Mouse (Mus musculus): Measurements from ENCODE around the gene Trappc3.
"Not testable (repeated sequence)": the region's sequence is repeated elsewhere in the genome, so short reads cannot be mapped to it uniquely, and the experiment has no call there.

Trappc3 gene

DNA sequence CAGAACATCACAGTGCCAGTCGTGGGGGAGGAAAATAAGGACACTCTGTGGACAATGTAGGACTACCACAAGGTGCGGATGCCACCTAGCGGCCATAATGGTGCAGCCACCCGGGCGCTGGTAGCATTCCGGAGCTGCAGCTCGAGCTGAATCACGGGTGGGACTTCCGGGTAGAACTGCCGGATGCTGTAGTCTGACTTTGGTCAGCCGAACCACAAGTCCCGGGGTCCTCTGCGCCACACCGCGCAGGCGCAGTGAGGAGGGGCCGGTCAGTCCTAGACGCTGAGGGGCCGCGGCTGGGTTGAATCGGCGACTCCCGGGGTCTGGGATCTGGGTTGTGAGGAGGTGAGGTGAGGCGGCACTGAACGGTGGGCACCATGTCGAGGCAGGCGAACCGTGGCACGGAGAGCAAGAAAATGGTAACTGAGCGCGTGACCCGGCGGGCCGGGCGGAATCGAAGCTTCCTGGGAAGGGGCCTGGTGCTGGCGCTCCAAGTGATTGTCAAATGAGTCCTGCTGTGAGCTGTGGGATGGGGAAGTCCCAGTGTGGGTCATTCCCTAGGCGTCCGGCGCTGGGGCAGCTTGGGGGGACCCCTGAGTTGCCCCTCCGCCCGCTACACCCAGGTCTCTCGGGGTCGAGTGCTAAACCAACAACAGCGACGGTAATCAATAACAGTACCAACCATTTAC is at the start of gene Trappc3:
TSS of gene Trappc3 (plus strand) at position 207 of the 689 bp plus-strand sequence.
- peak; percentile 96 for DNase-seq (ENCODE audit: extremely low spot score, low read depth, low spot score)

DNA sequence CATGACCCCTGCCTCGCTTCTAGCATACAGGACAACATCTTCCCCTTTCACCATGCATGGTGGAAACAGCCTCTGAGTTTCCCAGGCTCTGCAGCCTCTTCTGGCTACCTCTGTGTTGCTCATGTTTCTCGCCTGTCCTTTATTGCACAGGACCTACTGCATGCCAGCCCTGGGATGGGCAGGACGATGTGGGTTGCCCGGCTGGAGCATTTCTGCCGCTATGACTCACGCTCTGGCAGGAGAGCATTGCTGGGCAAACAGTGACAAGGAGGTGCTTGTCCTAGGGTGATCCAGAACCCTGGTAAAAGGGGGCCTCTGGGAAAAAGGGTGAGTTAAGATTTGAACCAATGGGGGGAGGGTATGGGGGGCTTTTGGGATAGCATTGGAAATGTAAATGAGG is 44.4 kb upstream of the Trappc3 start:
- DNase-seq (ENCODE audit: extremely low spot score, low read depth, low spot score), result no peak

DNA sequence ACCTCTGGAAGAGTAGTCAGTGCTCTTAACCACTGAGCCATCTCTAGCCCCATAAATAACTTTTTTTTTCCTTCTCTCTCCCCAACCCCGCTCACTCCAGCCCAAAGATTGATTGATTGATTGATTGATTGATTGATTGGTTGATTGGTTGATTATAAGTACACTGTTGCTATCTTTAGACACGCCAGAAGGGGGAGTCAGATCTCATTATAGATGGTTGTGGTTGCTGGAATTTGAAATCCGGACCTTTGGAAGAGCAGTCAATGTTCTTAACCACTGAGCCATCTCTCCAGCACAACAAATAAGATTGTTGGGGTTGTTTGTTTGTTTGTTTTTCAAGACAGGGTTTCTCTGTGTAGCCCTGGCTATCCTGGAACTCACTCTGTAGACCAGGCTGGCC is 42.6 kb upstream of the Trappc3 start:
- not testable (repeated sequence) for DNase-seq (ENCODE audit: extremely low spot score, low read depth, low spot score)

DNA sequence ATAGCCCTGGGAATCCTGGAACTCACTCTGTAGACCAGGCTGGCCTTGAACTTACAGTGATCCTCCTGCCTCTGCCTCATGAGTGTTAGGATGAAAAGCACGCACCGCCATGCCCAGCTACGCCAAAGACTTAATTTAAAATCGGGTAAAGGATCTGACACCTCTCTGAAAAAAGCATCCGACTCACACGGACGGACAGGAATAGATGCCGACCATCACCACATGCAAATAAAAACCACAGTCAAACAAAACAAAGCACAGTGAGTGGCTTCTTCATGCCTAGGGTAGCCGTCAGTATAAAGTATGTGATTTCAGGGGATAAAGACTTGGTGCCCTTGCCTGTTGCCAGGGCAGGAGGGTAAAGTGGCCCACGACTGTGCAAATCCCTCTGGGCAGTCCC is 42.1 kb upstream of the Trappc3 start:
- DNase-seq (ENCODE audit: extremely low spot score, low read depth, low spot score), result no peak

DNA sequence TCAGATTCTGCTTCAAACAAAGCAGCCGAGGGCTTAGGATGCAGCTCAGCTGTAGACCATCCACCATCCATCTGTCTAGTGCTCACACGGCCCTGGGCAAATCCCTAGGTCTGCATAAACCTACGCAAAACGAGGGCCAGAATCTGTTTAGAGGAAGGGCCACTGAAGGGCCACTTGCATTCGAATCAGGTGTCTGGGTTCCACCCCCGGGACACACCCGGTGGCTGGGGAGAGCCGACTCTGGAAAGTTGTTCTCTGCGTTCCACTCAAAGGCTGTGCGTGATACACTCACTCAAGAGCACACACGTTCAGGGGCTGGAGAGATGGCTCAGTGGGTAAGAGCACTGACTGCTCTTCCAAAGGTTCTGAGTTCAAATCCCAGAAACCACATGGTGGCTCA is 39.5 kb upstream of the Trappc3 start:
- no peak for DNase-seq (ENCODE audit: extremely low spot score, low read depth, low spot score)

DNA sequence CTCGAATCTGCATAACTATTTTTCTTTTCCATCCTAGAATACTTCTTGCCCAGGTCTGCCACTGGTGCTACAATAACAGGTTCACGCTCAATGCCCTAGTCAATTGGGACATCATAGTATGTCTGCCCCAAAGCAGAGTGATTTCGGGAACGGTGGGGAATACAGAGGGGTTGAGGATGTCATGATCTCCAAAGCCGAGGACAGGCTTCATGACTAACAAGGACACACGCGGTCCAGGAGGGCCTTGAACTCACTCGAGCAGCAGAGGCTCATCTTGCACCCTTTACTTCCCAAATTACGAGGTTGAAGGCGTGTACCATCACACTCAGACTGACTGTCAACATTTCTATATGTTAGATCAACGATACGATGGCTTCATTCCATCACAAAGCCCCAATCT is 35.5 kb upstream of the Trappc3 start:
- no peak for DNase-seq (ENCODE audit: extremely low spot score, low read depth, low spot score)

DNA sequence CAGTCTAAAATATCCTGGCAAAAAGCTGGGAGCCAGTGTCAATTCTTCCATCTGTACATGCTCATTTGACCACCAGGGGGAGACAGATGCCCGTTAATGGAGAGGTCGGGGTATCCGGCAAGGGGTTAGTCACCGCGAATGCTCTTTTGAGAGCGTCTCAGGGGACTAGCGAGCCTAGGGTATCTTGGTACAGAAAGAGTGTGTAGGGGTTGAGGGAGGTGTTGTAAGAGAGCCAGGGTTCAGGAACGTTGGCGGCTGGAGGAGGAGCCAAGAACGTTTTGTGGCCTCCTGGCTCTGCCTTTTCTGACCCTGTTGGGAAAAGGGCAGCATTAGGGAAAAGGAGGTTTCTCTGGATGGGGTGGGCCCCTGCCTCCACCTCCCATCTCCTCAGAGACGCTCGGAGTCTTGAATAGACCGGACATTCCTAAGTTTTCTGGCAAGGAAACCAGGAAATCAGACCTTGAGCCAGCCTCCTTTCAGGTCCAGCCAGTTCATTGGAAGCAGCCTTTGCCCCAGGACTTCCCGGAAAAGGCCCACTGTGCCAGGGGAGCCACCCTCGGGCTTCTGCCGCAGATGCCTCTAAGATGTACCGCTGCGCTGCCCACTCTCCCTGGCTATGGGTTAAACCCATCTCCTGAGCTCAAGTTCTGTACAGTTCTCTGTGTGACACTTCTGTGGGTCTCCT is 34.9 kb upstream of the Trappc3 start:
- peak; percentile 89 for DNase-seq (ENCODE audit: extremely low spot score, low read depth, low spot score)

DNA sequence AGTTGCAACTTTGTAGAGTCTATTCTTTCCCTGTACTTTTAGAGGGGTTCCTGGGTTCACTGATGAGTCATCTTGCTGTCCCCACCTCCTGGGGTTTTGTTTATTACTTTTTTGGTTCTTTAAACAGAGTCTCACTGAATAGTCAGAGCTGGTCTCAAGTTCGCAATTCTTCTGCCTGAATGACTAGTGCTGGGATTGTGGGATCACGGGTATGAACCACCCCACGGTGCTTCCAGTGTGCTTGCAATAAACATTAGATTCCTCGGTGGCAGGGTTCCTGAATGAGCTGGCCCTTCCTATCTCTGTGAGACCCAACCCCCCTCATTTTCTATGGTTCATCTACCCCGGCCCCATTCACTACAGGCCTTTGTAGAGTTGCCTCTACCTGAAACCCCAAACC is 34.0 kb upstream of the Trappc3 start:
- no peak for DNase-seq (ENCODE audit: extremely low spot score, low read depth, low spot score)

DNA sequence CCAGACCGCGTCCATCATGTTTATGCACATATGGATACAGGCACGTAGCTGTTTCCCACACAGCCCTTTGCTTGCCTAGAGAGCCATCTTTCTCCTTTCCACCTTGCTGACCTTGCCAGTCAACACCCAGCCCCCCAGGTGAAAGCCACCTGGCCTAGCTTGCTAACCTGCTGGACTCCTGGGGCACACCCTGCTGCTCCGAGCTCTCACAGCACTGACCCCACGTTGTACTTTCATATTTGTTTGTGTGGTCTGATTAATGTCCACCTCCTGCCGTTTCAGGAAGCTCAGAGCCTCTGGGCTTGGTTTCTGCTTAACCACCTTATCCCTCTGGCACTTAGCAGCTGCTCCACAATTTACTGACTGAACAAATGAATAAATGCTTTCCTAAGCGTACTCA is 32.2 kb upstream of the Trappc3 start:
- no peak for DNase-seq (ENCODE audit: extremely low spot score, low read depth, low spot score)

DNA sequence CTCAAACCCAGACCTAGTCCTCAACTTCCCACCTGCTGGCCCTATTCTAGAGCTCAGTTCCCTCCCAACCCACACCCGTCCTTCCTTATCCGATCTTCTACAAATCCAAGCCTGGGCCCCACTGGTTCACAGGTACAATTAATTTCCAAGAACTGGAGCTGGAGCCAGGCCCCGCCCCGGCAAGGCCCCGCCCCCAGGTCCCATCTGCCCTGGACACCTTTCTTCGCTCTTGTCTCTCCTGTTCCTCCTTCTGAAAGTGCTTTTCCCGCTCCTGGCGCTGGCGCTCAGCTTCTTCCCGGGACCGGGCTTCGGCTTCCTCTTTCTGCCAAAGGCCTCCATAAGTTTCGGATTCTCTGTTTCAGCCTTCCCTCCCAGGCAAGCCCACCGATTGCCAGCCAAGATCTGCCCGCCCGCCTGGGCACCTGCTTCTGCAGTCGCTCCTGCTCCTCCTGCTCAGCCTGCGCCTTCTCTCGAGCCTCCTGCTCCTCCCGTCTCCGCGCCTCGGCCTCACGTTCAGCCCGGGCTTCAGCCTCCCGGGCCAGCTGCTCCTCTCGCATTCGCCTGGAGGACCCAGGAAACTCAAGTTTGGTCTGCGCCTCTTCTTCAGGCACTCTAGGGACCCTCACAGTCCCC is 28.3 kb upstream of the Trappc3 start:
- no peak for DNase-seq (ENCODE audit: extremely low spot score, low read depth, low spot score)

DNA sequence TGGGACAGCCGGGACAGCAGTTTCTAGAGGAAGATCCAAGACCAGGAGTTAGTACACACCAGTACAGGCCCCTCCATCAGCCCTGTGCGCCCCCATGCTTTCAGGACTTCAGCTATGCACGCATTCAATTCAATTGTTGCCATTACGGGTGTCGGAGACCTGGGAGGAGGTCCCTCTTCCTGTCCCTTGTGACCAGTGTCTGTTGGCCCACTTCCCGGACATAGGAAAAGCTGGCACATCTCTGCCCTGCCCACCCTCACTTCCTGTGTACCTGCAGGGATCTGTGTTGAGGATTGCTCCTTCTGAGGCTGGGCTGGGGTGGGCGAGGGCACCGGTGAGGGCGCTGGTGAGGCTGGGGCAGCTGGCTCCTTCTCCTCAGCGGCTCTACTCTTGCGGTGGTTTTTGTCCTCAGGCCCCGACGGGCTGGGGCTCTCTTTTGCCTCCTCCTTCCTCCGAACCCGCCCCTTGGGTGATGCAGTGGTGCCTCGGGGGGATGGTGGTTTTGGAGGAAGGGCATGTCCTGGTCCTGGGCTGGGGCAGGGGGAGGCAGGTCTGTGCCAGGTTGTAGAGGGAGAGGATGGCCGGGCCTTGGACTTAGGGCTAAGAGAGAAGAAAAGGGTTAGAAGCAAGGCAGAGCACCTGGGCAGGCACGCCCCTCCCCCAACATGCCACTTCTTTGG is 27.5 kb upstream of the Trappc3 start:
- no peak for DNase-seq (ENCODE audit: extremely low spot score, low read depth, low spot score)

DNA sequence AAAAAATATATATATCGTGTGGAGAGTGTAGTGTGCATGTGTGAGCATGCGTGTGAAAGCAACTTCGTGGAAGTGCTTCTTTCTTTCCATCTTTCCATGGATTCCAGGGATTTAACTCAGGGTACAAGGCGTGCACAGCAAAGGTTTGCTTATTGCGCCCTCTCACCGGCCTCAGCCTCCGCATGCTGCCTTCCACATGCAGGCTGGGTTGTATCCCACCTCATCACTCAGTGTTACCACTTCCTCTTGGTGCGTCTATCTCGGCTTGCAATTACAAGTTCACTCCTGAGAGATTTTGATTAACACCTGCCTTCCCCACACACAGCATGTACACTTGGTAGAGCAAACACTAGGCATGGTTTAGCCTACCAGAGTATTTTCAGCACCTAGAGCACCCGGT is 26.9 kb upstream of the Trappc3 start:
- DNase-seq (ENCODE audit: extremely low spot score, low read depth, low spot score), result no peak

DNA sequence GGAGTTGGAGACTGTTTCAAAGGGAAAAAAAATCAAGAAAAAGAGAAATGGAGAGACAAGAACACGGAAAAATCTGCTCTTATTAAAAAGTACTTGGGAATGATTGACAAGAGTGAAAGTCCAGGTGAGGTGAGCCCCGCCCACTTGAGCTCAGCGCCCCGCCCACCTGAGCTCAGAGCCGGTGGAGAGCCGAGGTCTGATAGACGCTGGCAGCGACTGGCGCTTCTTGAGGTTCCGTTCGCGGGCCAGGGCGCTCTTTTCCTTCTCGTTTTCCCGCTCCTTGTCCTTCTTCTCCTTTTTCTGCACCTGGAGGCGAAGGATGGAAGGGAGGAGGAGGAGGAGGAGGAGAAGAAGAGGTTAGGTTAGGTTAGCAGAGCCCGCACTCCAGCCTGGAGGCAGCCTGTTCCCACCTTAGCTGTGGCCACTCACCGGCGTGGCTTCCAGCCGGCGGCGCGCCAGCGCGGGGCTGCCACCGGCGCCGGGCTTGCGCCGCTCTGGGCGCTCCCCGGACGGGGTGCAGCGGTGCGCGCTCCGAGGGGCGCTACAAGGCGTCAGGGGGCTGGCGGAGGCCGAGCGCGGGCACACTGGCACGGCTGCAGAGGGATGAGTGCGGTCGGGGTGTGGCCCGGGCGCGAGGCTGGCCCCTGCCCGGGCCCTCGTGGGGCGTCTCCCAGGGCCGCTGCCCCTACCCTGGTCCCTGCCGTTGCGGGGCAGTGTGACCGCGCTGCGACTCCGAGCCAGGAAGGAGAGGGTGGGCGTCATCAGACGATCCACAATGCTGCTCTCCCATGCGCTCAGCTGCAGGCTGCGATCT is 25.5 kb upstream of the Trappc3 start:
- DNase-seq (ENCODE audit: extremely low spot score, low read depth, low spot score), result no peak

DNA sequence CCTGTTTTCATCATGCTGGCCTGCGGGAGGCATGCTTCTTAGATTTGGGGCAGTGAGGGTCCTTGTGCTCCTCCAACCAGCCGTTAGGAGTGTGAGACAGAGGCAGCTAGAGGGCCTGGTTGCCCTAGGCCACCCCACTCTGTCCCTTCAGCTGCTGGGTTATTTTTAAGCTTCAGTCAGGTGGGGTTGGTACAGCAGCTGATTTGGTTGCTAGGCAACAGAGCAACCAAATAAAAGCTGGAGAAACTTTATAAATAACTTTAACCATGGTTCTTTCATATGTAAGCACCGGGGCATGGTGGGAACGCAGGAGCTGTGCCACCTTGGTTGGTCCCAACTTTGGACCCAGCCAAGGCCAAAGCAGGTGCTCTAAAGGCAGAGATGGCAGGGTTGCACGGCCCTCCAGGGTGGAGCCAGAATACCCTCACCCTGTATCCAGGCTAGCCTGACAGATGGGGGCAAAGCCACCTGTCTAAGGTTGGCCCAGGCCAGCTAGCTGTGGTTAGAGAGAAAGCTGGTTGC is 24.3 kb upstream of the Trappc3 start:
- no peak for DNase-seq (ENCODE audit: extremely low spot score, low read depth, low spot score)

DNA sequence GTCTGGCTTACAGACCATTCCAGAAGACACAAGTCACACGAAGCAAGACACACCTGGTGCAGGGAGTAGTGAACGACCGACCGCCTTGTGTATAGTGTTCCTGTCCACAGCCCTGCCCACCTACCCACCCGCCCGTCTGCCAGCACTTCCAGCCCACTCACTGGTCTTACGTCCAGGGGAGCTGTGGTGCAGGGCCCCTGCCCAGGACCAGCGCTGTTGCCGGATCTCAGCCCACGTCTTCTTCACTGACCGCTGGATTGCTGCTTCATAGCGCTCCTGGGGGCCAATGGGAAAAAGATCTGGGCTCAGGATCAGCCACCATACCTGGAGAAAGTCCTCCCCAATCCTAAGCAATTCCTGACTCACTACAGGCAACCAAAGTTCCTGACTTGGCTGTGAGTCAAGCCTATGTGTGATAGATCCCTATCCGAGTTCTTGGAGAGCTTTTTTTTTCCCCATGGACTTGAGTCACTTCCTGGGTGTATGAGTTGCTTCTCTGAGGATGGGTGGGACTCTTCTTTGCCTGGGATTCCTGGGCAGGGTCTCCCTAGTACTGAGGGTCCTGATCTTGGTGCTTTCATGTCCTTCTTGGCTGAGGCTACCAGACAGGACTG is 22.2 kb upstream of the Trappc3 start:
- no peak for DNase-seq (ENCODE audit: extremely low spot score, low read depth, low spot score)

DNA sequence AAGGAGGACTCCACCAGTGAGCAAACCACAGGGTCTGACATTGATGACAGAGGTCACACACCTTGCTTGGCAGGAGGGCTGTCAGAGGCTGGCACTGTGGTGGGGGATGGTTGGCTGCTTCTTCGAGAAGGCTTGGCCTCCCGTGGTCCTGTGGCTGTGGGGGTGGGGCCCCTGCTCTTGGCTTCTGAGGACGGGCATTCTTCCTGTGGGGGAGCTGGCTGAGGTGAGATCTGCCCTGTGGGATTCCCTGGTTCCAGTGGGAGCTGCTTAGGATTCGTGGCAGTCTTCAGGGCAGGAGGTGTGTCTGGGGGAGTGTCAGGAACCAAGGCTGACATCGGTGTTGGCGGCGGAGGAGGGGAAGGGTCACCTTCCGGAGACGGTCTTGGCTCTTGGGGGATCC is 20.2 kb upstream of the Trappc3 start:
- no peak for DNase-seq (ENCODE audit: extremely low spot score, low read depth, low spot score)

DNA sequence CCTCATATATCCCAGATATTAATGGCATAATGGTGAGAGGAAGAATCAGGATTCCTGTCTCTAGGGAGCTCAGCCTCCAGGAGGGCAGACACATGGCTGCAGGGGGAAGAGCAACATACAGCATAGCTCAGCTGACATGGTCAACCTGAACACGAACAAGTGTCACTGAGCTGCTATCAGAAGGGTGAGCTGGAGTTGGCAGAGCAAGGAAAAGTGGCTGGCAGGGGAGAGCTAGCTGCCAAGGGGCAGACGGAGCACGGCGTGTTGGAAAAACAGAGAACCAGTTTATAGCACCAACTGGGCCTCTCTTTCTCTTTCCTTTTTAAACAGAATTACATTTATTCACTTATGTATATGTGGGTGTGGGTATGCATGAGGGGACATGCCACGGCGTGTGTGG is 19.6 kb upstream of the Trappc3 start:
- DNase-seq (ENCODE audit: extremely low spot score, low read depth, low spot score), result no peak

DNA sequence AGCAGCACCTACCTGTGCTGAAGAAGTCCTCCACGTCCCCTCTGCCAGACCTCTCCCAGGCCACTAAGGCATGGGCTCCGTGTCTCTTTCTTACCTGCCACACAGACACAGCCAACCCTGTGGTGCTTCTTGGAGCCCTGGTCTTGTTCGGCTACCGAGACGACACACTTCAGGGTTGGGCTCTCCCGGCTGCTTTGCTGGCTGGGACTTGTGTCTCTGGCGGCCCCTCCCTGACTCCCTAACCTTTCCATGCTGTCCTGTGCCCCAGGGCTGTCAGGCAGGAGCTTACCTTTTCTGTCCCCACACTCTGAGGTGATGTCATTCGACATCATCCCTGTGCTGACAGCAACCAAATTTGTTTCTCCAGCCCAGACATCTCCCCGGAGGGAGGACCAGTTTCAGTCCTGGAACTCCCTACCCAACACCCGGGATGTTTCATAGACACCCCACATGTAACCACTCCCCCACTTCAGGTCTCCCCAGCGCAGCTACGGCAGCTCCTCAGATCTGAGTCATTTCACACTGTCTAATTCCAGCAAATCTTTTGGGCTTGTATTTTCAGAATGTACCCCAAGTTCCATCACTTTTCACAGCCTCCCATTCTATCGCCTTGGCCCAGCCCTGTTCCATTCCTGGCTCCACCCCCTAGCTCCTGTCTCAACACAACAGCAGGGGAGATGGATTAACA is 15.8 kb upstream of the Trappc3 start:
- DNase-seq (ENCODE audit: extremely low spot score, low read depth, low spot score), result no peak

DNA sequence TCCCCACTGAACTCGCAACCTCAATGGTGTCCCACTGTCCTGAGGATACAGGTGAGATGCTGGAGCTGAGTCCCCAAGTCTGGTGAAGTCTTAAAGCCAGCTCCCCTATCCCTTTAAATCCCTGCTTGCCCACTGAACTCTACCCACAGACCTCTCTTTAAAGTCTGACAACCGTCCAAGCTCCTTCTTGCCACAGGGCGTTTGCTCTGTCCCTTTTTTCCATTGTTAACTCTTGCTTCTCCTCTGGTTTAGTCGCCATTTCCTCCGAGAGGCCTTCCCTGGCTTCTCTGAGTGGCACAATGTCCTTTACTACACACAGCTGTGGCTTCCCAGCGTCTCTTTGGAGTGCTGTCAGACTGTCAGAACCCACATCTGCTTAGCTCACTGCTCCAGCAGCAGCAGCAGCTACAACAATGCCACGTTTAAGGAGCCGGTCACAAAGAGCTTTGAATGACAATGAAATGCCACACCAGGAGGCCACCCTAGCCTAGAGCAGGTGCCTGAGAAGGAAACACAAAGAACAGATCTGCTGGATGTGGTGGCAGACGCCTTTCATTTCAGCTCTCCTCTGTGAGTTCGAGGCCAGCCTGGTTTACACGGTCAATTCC is 13.8 kb upstream of the Trappc3 start:
- DNase-seq (ENCODE audit: extremely low spot score, low read depth, low spot score), result no peak

Measured in hindlimb bud, embryonic 11.5 days (tissue).